11 mouse cellular contexts compared by ENCODE assay signal in the genomic region with DNA sequence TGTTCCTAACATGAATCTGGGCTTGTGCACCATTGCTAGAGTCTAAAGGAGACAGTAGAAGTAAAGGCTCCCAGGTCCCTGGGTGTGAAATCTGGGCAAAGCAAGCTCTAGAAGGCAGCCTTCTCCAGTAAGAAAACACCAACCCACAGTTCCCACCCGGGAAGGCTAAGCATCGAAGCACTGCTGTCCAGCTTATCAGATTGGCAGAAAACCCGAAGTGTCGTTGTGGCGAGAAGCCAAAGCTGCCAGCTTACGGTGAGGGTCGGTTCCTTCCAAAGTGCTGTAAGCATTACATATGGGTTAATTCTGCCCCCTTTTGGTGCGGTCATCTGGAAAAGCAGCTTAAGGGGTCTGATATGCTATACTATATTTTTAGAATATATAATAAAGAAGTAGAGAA. TPM values are rescaled to one million over a fixed set of nuclear protein-coding genes. Genes with fewer than 3 reads are reported as not detected.
DNase-seq lines count a peak whose midpoint lies in the region; ATAC-seq and TF ChIP-seq lines count a peak whose summit lies in the region.
"Had no signal": no experiment of that assay in that cellular context is flagged by ENCODE, and none has a peak within 500 bp of the region (broad histone marks: within the 10 kb centered on the region; RNA-seq: fewer than 3 reads in every experiment).

No protein-coding gene starts in this region.

- ATAC-seq in kidney, embryonic 16.5 days (ENCODE audit: low FRiP score, low TSS enrichment) = no peak
- ATAC-seq in embryonic facial prominence, embryonic 12.5 days (ENCODE audit: insufficient number of reproducible peaks, insufficient read depth, low FRiP score, low TSS enrichment) = no peak
- ATAC-seq in lung, embryonic 16.5 days (ENCODE audit: low read depth) = no peak; the same call in 1 of the 2 replicates

- peaks cover 5% of the 10 kb centered on the region; the same call in 1 of the 2 replicates for H3K36me3 ChIP-seq in kidney, embryonic 16.5 days (ENCODE audit: insufficient read depth, low read length)
- no peaks in the 10 kb centered on the region for H3K36me3 ChIP-seq in embryonic facial prominence, embryonic 12.5 days
- no peaks in the 10 kb centered on the region for H3K36me3 ChIP-seq in lung, embryonic 16.5 days (ENCODE audit: control insufficient read depth, insufficient read depth, low read length)
- peaks cover 31% of the 10 kb centered on the region for H3K36me3 ChIP-seq in thymus, adult 2 months (ENCODE audit: control insufficient read depth, insufficient read depth, low read length)

- DNase-seq in adrenal gland, adult 2 months = peak; percentile 27
- DNase-seq in adrenal gland, adult (ENCODE audit: inconsistent age in 2 of 2, low spot score in 1 of 2) = no peak
- no peak for DNase-seq in kidney, adult 11 months
- no peak for DNase-seq in thymus, adult 2 months
- DNase-seq in thymus, postnatal 10 days (ENCODE audit: low spot score in 2 of 2) = no peak
- DNase-seq: cerebellum, adult 9-11 months; right cerebral cortex, postnatal 25 days had no signal

- H3K9me3 ChIP-seq in kidney, embryonic 16.5 days (ENCODE audit: low read length) = no peaks in the 10 kb centered on the region
- no peaks in the 10 kb centered on the region for H3K9me3 ChIP-seq in embryonic facial prominence, embryonic 12.5 days
- H3K9me3 ChIP-seq in lung, embryonic 16.5 days (ENCODE audit: control insufficient read depth, low read length) = no peaks in the 10 kb centered on the region

- no peak overlapping the region for H3K4me3 ChIP-seq in kidney, embryonic 16.5 days (ENCODE audit: low read length)
- H3K4me3 ChIP-seq in embryonic facial prominence, embryonic 12.5 days = no peak overlapping the region
- no peak overlapping the region for H3K4me3 ChIP-seq in lung, embryonic 16.5 days (ENCODE audit: low read length)
- no peak overlapping the region for H3K4me3 ChIP-seq in thymus, adult 2 months (ENCODE audit: control insufficient read depth, insufficient read depth, low read length)

- no peak for TF ChIP-seq POLR2A in thymus, adult 2 months (IDR thresholded peaks at IDR 0.05; ENCODE audit: control insufficient read depth, extremely low read depth, insufficient read depth, low read length, poor library complexity)

- TF ChIP-seq CTCF in thymus, adult 2 months (IDR thresholded peaks at IDR 0.05; ENCODE audit: borderline replicate concordance, control insufficient read depth, extremely low read depth, insufficient read depth, low read length, poor library complexity) = no peak

- peaks cover 59% of the 10 kb centered on the region for H3K4me1 ChIP-seq in kidney, embryonic 16.5 days (ENCODE audit: insufficient read depth, low read length)
- H3K4me1 ChIP-seq in embryonic facial prominence, embryonic 12.5 days = peaks cover 19% of the 10 kb centered on the region
- peaks cover 38% of the 10 kb centered on the region for H3K4me1 ChIP-seq in lung, embryonic 16.5 days (replicated peaks; ENCODE audit: control insufficient read depth, insufficient read depth, low read length)
- peaks cover 29% of the 10 kb centered on the region for H3K4me1 ChIP-seq in thymus, adult 2 months (replicated peaks; ENCODE audit: control insufficient read depth, insufficient read depth, low read length)

- no peaks in the 10 kb centered on the region for H3K27me3 ChIP-seq in kidney, embryonic 16.5 days (ENCODE audit: insufficient read depth, low read length)
- no peaks in the 10 kb centered on the region for H3K27me3 ChIP-seq in embryonic facial prominence, embryonic 12.5 days
- no peaks in the 10 kb centered on the region for H3K27me3 ChIP-seq in lung, embryonic 16.5 days (ENCODE audit: control insufficient read depth, insufficient read depth, low read depth, low read length)
- H3K27me3 ChIP-seq in thymus, adult 2 months (ENCODE audit: control insufficient read depth, insufficient read depth, low read length) = no peaks in the 10 kb centered on the region

- H3K9ac ChIP-seq in kidney, embryonic 16.5 days (replicated peaks; ENCODE audit: low read length) = no peak overlapping the region; the same call in 1 of the 2 replicates
- no peak overlapping the region for H3K9ac ChIP-seq in embryonic facial prominence, embryonic 12.5 days
- H3K9ac ChIP-seq in lung, embryonic 16.5 days (ENCODE audit: low read length) = no peak overlapping the region
- H3K9ac ChIP-seq: hindbrain, embryonic 14.5 days had no signal

- 0 out of 2 replicates have a peak overlapping the region, but pooled peaks have one; percentile 9 for H3K27ac ChIP-seq in kidney, embryonic 16.5 days (ENCODE audit: low read length)
- 0 out of 2 replicates have a peak overlapping the region, but pooled peaks have one; percentile 42 for H3K27ac ChIP-seq in embryonic facial prominence, embryonic 12.5 days
- H3K27ac ChIP-seq in lung, embryonic 16.5 days (ENCODE audit: low read length) = peak overlapping the region; percentile 1; the same call in 1 of the 2 replicates
- no peak overlapping the region for H3K27ac ChIP-seq in thymus, adult 2 months (ENCODE audit: control insufficient read depth, insufficient read depth, low read length)
- H3K27ac ChIP-seq: hindbrain, embryonic 14.5 days had no signal

- 57% methylated on average over 8 of the region's 8 CpGs for WGBS in kidney, embryonic 16.5 days
- 69% methylated on average over 8 of the region's 8 CpGs for WGBS in embryonic facial prominence, embryonic 12.5 days
- WGBS in lung, embryonic 16.5 days = 14% methylated on average over 8 of the region's 8 CpGs
- WGBS in thymus, adult 2 months = 60% methylated on average over 8 of the region's 8 CpGs

- no peak overlapping the region for H3K4me2 ChIP-seq in kidney, embryonic 16.5 days (replicated peaks; ENCODE audit: low read depth, low read length)
- no peak overlapping the region for H3K4me2 ChIP-seq in embryonic facial prominence, embryonic 12.5 days (replicated peaks)
- no peak overlapping the region for H3K4me2 ChIP-seq in lung, embryonic 16.5 days (ENCODE audit: low read depth, low read length)
- H3K4me2 ChIP-seq: hindbrain, embryonic 14.5 days had no signal

RNA-seq across cellular contexts. Expression of a gene that starts 22.6 kb away (rescaled TPM):
- total RNA-seq in adrenal gland, adult 2 months (2021) = 10 to 100 TPM; 13.5 to 16.0 TPM
- polyA plus RNA-seq in adrenal gland, adult 2 months (2012; rRNA removed) = 4.4 and 4.9 TPM in 2 replicates
- polyA plus RNA-seq in kidney, embryonic 16.5 days (2015; fragmentation: Nextera tagmentation; extraction: Ambion mirVana) = 54.9 and 61.4 TPM in 2 replicates
- 17.7 and 19.6 TPM in 2 replicates for polyA plus RNA-seq in embryonic facial prominence, embryonic 12.5 days (2016; fragmentation: Nextera tagmentation; extraction: Ambion mirVana)
- 47.8 and 51.5 TPM in 2 replicates for polyA plus RNA-seq in lung, embryonic 16.5 days (2015; fragmentation: Nextera tagmentation; extraction: Ambion mirVana)
- polyA plus RNA-seq in thymus, adult 2 months (2012; rRNA removed) = 220 and 249 TPM in 2 replicates

RNA-seq across cellular contexts. Expression of a gene that starts 52.6 kb away (rescaled TPM):
- 10 to 100 TPM; 14.1 to 21.5 TPM for total RNA-seq in adrenal gland, adult 2 months (2021)
- 12.8 and 12.9 TPM in 2 replicates for polyA plus RNA-seq in adrenal gland, adult 2 months (2012; rRNA removed)
- polyA plus RNA-seq in kidney, embryonic 16.5 days (2015; fragmentation: Nextera tagmentation; extraction: Ambion mirVana) = 221 and 236 TPM in 2 replicates
- 164 and 169 TPM in 2 replicates for polyA plus RNA-seq in embryonic facial prominence, embryonic 12.5 days (2016; fragmentation: Nextera tagmentation; extraction: Ambion mirVana)
- 176 and 183 TPM in 2 replicates for polyA plus RNA-seq in lung, embryonic 16.5 days (2015; fragmentation: Nextera tagmentation; extraction: Ambion mirVana)
- polyA plus RNA-seq in thymus, adult 2 months (2012; rRNA removed) = 4.6 and 5.9 TPM in 2 replicates

Comparison
In these comparisons a context has a peak if more than half of its experiments do, and no peak if none do; other contexts are left out.
1. RNA of a gene that starts 52.6 kb away (polyA plus RNA-seq): 221 to 236 TPM in kidney, embryonic 16.5 days, 176 to 183 TPM in lung, embryonic 16.5 days and 164 to 169 TPM in embryonic facial prominence, embryonic 12.5 days; 12.8 to 12.9 TPM in adrenal gland, adult 2 months and 4.6 to 5.9 TPM in thymus, adult 2 months; every median in the first group is over 10 times any median in the second.